Mouse (Mus musculus): ENCODE results near the gene Itga5. TPM values are rescaled to one million over a fixed set of nuclear protein-coding genes. Genes with fewer than 3 reads are reported as not detected.

Itga5 gene
- total and polyA plus RNA-seq, 3 experiments, result 0.17 to 1.8 (median 0.28) TPM

DNA sequence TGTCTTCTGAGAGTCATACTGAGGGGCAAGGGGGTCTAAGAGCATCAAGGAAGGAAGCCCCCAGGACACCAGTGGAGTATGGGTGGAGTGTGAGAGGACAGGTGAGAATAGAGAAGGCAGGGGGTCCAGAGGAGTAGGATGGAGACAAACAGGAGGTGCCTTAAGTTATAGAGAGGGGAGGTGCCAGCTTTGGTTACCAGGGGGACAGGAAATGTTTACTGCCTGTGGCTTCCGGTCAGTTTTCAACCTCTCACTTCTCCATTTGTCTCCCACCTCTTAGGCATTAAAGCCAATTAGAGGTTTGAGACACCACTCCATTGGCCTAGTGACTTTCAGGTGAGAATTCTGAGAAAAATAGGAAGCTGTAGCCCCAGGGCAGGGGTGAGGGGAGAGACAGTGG is 5.3 kb downstream of the Itga5 start:
- no peak overlapping the region for H3K4me3 ChIP-seq (replicated peaks in 1 of 3; ENCODE audit: low read depth in 2 of 3, low read length in 2 of 3, poor library complexity in 1 of 3)
- no peaks in the 10 kb centered on the region for H3K79me2 ChIP-seq (replicated peaks; ENCODE audit: control insufficient read depth, extremely low read depth, insufficient read depth, poor library complexity, severe bottlenecking)
- no peaks in the 10 kb centered on the region for H3K27me3 ChIP-seq (replicated peaks)
- TF ChIP-seq MXI1 (IDR thresholded peaks at IDR 0.05; ENCODE audit: low read depth, low read length) (peak; percentile 34; the same call in 1 of the 2 replicates), ELF1 (IDR thresholded peaks at IDR 0.05; ENCODE audit: low read depth, low read length) (peak; percentile 53), MEF2A (IDR thresholded peaks at IDR 0.05; ENCODE audit: borderline replicate concordance, low read depth, low read length) (peak; percentile 49; the same call in 1 of the 2 replicates), HCFC1 (IDR thresholded peaks at IDR 0.05; ENCODE audit: low read depth, low read length) (no peak), E2F4 (IDR thresholded peaks at IDR 0.05; ENCODE audit: insufficient replicate concordance, low read depth, low read length) (no peak), MAFK (IDR thresholded peaks at IDR 0.05; ENCODE audit: insufficient replicate concordance, low read length) (no peak), CTCF (conservative IDR thresholded peaks at IDR 0.05 in 1 of 2, IDR thresholded peaks at IDR 0.05 in 1 of 2; ENCODE audit: low read depth in 2 of 2, low read length in 2 of 2) (no peak), USF1 (IDR thresholded peaks at IDR 0.05; ENCODE audit: low read depth, low read length) (no peak), IRF4 (IDR thresholded peaks at IDR 0.05; ENCODE audit: low read depth, low read length) (peak; percentile 88), JUND (conservative IDR thresholded peaks at IDR 0.05; ENCODE audit: low read depth, low read length) (no peak), USF2 (conservative IDR thresholded peaks at IDR 0.05; ENCODE audit: low read depth, low read length) (no peak), ZMIZ1 (IDR thresholded peaks at IDR 0.05; ENCODE audit: low read depth, low read length) (no peak), PAX5 (IDR thresholded peaks at IDR 0.05; ENCODE audit: low read length) (no peak), BHLHE40 (IDR thresholded peaks at IDR 0.05; ENCODE audit: low read depth, low read length) (peak; percentile 26; the same call in 1 of the 2 replicates), NRF1 (IDR thresholded peaks at IDR 0.05; ENCODE audit: low read depth, low read length) (no peak), ZNF384 (IDR thresholded peaks at IDR 0.05; ENCODE audit: low read depth, low read length) (no peak), SMC3 (IDR thresholded peaks at IDR 0.05; ENCODE audit: low read depth, low read length) (no peak), KAT2A (IDR thresholded peaks at IDR 0.05; ENCODE audit: insufficient replicate concordance, low read length) (no peak), MAZ (IDR thresholded peaks at IDR 0.05; ENCODE audit: low read depth, low read length) (no peak), EP300 (IDR thresholded peaks at IDR 0.05; ENCODE audit: low read length) (peak; percentile 76), ZKSCAN1 (IDR thresholded peaks at IDR 0.05; ENCODE audit: borderline replicate concordance, low read depth, low read length) (no peak), TBP (conservative IDR thresholded peaks at IDR 0.05; ENCODE audit: low read depth, low read length) (no peak), ETS1 (conservative IDR thresholded peaks at IDR 0.05; ENCODE audit: low read depth, low read length) (0 out of 2 replicates have a peak, but pooled peaks have one; percentile 6), TCF12 (IDR thresholded peaks at IDR 0.05; ENCODE audit: low read depth, low read length) (no peak), SIN3A (IDR thresholded peaks at IDR 0.05; ENCODE audit: low read length) (no peak), GABPA (IDR thresholded peaks at IDR 0.05; ENCODE audit: insufficient replicate concordance, low read depth, low read length) (no peak), MYC (IDR thresholded peaks at IDR 0.05; ENCODE audit: low read depth, low read length) (no peak), MAX (IDR thresholded peaks at IDR 0.05; ENCODE audit: low read length) (no peak), JUN (IDR thresholded peaks at IDR 0.05; ENCODE audit: insufficient read depth, low read depth, low read length) (no peak), ZC3H11A (IDR thresholded peaks at IDR 0.05; ENCODE audit: low read depth, low read length) (no peak), CHD1 (IDR thresholded peaks at IDR 0.05; ENCODE audit: low read depth, low read length) (no peak), POLR2A (IDR thresholded peaks at IDR 0.05; ENCODE audit: low read depth, low read length) (no peak), POLR2AphosphoS2 (IDR thresholded peaks at IDR 0.05; ENCODE audit: low read depth, low read length) (no peak), RAD21 (IDR thresholded peaks at IDR 0.05; ENCODE audit: low read depth, low read length) (no peak), CHD2 (IDR thresholded peaks at IDR 0.05; ENCODE audit: low read length) (no peak), UBTF (IDR thresholded peaks at IDR 0.05; ENCODE audit: low read depth, low read length) (no peak), NELFE (IDR thresholded peaks at IDR 0.05; ENCODE audit: low read depth, low read length) (no peak), RCOR1 (conservative IDR thresholded peaks at IDR 0.05; ENCODE audit: low read depth, low read length) (no peak)
- no peak overlapping the region for H3K27ac ChIP-seq (ENCODE audit: insufficient read depth, low read depth)
- H3K9me3 ChIP-seq (replicated peaks; ENCODE audit: low read length), result no peaks in the 10 kb centered on the region
- in situ Hi-C loops (cut with MboI; ENCODE audit: low pct_ligation_motif_present, low pct_unique_long_range_greater_than_20kb, low sequenced_read_pairs), result no loop called here
- dilution Hi-C loops (cut with MboI; ENCODE audit: extremely low pct_ligation_motif_present, extremely low pct_unique_long_range_greater_than_20kb, low sequenced_read_pairs), result no loop called here
- no peak overlapping the region; the same call in 1 of the 2 replicates for H3K4me2 ChIP-seq (ENCODE audit: insufficient read depth, low read depth, poor library complexity, severe bottlenecking)
- peaks cover 22 to 68% of the 10 kb centered on the region in 2 experiments for H3K4me1 ChIP-seq (ENCODE audit: control insufficient read depth in 1 of 2, insufficient read depth in 2 of 2)
- no peaks in the 10 kb centered on the region for H3K36me3 ChIP-seq (replicated peaks in 1 of 2; ENCODE audit: control insufficient read depth in 1 of 2, insufficient read depth in 1 of 2, low read length in 1 of 2)
- H3K9ac ChIP-seq (ENCODE audit: insufficient read depth, low read depth), result no peak overlapping the region
- DNase-seq (ENCODE audit: extremely low read depth), result peak; percentile 52
